Comparison of ENCODE assay signal across 16 mouse cellular contexts in genomic region chr7:133985648-133986047, GRCm38 (mm10).
"Had no signal": no experiment of that assay in that cellular context is flagged by ENCODE, and none has a peak within 500 bp of the region (broad histone marks: within the 10 kb centered on the region; RNA-seq: fewer than 3 reads in every experiment).

No protein-coding gene starts in this region.

- H3K27me3 ChIP-seq: limb, embryonic 12.5 days; liver, embryonic 13.5 days; lung, embryonic 15.5 days; megakaryocyte, embryonic 14.5 days; stomach, embryonic 15.5 days had no signal

- DNase-seq: kidney, adult 18-20 months; kidney, postnatal 10 days; kidney, postnatal 4 days; liver; liver, embryonic 13.5 days; liver, postnatal 0 days; lung, postnatal 36 days; right cerebral cortex, postnatal 14 days; thymus, adult 2 months; thymus, postnatal 25 days had no signal

- H3K4me3 ChIP-seq: left cerebral cortex, adult 2 months; limb, embryonic 12.5 days; liver, embryonic 13.5 days; lung, embryonic 15.5 days; megakaryocyte, embryonic 14.5 days; stomach, embryonic 15.5 days had no signal

- H3K27ac ChIP-seq: left cerebral cortex, adult 2 months; limb, embryonic 12.5 days; liver, embryonic 13.5 days; lung, embryonic 15.5 days; stomach, embryonic 15.5 days had no signal

- ATAC-seq: liver, postnatal 0 days; midbrain, embryonic 16.5 days had no signal
